Mouse (Mus musculus) mature B cell (primary cell): Measurements from ENCODE around the gene Vmn1r185.
"Not testable (repeated sequence)": the region's sequence is repeated elsewhere in the genome, so short reads cannot be mapped to it uniquely, and the experiment has no call there.

ENCODE experiments used
- in situ Hi-C: fragments of 300-500 bp; cut with MboI; formaldehyde crosslinking; loops from 2 replicates; pipeline ENCODE4 v1.14.3; 2019

Gene Vmn1r185

DNA sequence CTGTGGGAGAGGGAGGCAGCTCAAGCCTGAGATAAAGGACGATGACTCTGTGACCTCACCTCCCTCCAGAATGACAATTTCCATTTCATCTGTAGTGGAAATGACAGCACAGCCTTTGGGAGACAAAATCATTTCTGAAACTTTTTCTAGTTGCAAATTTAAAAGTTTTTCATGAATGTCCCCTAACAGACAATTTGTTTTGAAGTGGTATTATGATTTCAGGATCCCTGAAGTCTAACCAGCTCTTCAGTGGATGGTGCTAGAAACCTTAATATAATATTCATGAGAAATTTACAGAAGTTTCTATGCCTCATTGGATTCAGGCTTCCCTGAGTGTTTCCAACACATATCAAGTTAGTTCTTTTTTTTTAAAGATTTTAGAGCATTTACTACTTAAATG lies at the start of gene Vmn1r185:
Gene Vmn1r185 (minus strand): TSS at position 101 of the 400 bp plus-strand sequence.
- in situ Hi-C loops, result not testable (repeated sequence)

GRCm38 (mm10) chr7:26667466-26667865 lies 49.2 kb upstream of the Vmn1r185 start:
- in situ Hi-C loops, result not testable (repeated sequence)

DNA sequence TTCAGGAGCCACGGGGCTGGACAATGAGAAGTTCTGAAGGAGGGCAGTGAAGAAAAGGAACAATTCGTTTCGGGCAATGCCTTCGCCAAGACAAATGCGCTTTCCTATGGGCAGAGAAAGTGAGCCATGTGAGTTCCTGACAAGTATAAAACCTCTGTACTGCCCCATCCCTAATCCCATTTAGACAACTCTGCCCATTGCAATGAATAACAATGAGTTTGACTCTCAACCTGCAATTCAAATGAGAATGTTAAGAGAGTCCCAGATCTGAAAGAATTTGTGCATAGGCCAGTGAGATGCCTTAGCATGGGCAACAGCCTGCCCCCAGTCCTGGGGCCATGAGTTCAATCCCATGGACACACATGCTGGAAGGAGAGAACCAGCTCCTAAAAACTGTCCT lies 47.7 kb upstream of the Vmn1r185 start:
- in situ Hi-C loops, result no loop called here

GRCm38 (mm10) chr7:26589774-26590173 lies 28.5 kb downstream of the Vmn1r185 start:
- in situ Hi-C loops, result no loop called here

GRCm38 (mm10) chr7:26589077-26589476 lies 29.2 kb downstream of the Vmn1r185 start:
- in situ Hi-C loops, result no loop called here
